In the genomic region with DNA sequence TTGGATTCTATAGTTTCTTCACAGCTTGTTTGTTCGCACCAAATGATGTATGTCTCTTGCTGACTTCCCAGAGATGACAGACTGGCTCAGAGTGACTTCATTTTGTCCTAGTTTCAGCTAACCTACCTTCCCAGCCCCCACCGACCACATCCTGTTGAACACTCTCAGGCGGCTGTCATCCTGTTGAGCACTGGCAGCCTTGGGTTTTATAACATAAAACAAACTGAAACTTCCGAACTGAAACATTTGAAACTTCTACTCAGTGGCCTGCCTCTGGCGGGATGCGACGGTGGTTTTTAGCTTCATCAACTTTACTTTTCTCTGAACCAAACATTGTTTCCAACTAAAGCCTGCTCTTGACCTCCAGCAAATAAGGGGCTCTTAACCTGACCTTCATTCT, we compare ENCODE assay signal across 12 mouse cellular contexts. TPM values are rescaled to one million over a fixed set of nuclear protein-coding genes. Genes with fewer than 3 reads are reported as not detected.
A peak's percentile ranks its signal among the peaks of the same experiment; 100 is the strongest.
DNase-seq lines count a peak whose midpoint lies in the region; ATAC-seq and TF ChIP-seq lines count a peak whose summit lies in the region.
"Had no signal": no experiment of that assay in that cellular context is flagged by ENCODE, and none has a peak within 500 bp of the region (broad histone marks: within the 10 kb centered on the region; RNA-seq: fewer than 3 reads in every experiment).

No protein-coding gene starts in this region.

- H3K27ac ChIP-seq in midbrain, embryonic 16.5 days (ENCODE audit: low read length): no peak overlapping the region
- H3K27ac ChIP-seq: forebrain, embryonic 13.5 days; hindbrain, embryonic 15.5 days; liver, embryonic 14.5 days had no signal

- ATAC-seq in monocyte, adult 5-6 weeks (replicated peaks; ENCODE audit: insufficient number of reproducible peaks, low FRiP score, low TSS enrichment, poor library complexity, severe bottlenecking): peak; percentile 77
- no peak for ATAC-seq in midbrain, embryonic 16.5 days
- ATAC-seq: forebrain, embryonic 13.5 days had no signal

- H3K36me3 ChIP-seq in midbrain, embryonic 16.5 days (ENCODE audit: control insufficient read depth, insufficient read depth, low read length): no peaks in the 10 kb centered on the region
- H3K36me3 ChIP-seq: hindbrain, embryonic 15.5 days had no signal

- no peak overlapping the region for H3K9ac ChIP-seq in midbrain, embryonic 16.5 days (ENCODE audit: low read depth, low read length)
- H3K9ac ChIP-seq: forebrain, embryonic 13.5 days; hindbrain, embryonic 15.5 days; liver, embryonic 14.5 days had no signal

- H3K4me1 ChIP-seq in lung, adult 2 months (ENCODE audit: control insufficient read depth, insufficient read depth, low read length): peaks cover 5% of the 10 kb centered on the region; the same call in 1 of the 2 replicates
- H3K4me1 ChIP-seq in midbrain, embryonic 16.5 days (ENCODE audit: control insufficient read depth, insufficient read depth, low read length): no peaks in the 10 kb centered on the region
- H3K4me1 ChIP-seq: forebrain, embryonic 13.5 days; hindbrain, embryonic 15.5 days had no signal

- TF ChIP-seq POLR2A in lung, adult 2 months (IDR thresholded peaks at IDR 0.05; ENCODE audit: borderline replicate concordance, extremely low read depth, low read depth, low read length): no peak

- no peak for TF ChIP-seq CTCF in lung, adult 2 months (IDR thresholded peaks at IDR 0.05; ENCODE audit: insufficient read depth, low read length)

- H3K4me3 ChIP-seq in lung, adult 2 months (replicated peaks; ENCODE audit: extremely low read depth, low read depth, low read length): no peak overlapping the region
- no peak overlapping the region for H3K4me3 ChIP-seq in midbrain, embryonic 16.5 days (ENCODE audit: low read depth, low read length)
- H3K4me3 ChIP-seq: forebrain, embryonic 13.5 days; hindbrain, embryonic 15.5 days had no signal

- WGBS in lung, adult 2 months: 17% methylated on average over 7 of the region's 7 CpGs
- 78% methylated on average over 7 of the region's 7 CpGs for WGBS in midbrain, embryonic 16.5 days

- DNase-seq in lung, adult 18-20 months: peak; percentile 34 to 51
- DNase-seq in lung, adult 2 months: no peak
- peak; percentile 56 to 68 for DNase-seq in kidney, postnatal 4 days
- no peak for DNase-seq in right cerebral cortex, postnatal 36 days (ENCODE audit: low spot score in 2 of 2)
- no peak for DNase-seq in cerebellum, adult 8-10 months
- DNase-seq in layer of hippocampus, adult 11-12 months (ENCODE audit: low spot score): no peak
- DNase-seq: cerebellum, adult 2 months had no signal

- no peak overlapping the region for H3K4me2 ChIP-seq in midbrain, embryonic 16.5 days (ENCODE audit: low read length)
- H3K4me2 ChIP-seq: forebrain, embryonic 13.5 days; hindbrain, embryonic 15.5 days had no signal

- no peaks in the 10 kb centered on the region for H3K27me3 ChIP-seq in midbrain, embryonic 16.5 days (ENCODE audit: control insufficient read depth, insufficient read depth, low read depth, low read length)
- H3K27me3 ChIP-seq: forebrain, embryonic 13.5 days; hindbrain, embryonic 15.5 days had no signal

- H3K9me3 ChIP-seq in midbrain, embryonic 16.5 days (replicated peaks; ENCODE audit: control insufficient read depth, low read length, poor library complexity, severe bottlenecking): no peaks in the 10 kb centered on the region
- H3K9me3 ChIP-seq: forebrain, embryonic 13.5 days; hindbrain, embryonic 15.5 days had no signal

RNA-seq across cellular contexts. Expression of a gene that starts 14.3 kb away (rescaled TPM):
- 0.55 and 1.6 TPM in 2 replicates for polyA plus RNA-seq in lung, adult 2 months (2012; rRNA removed)
- total RNA-seq in monocyte, adult 5-6 weeks (2017): 2.2 to 16.1 TPM (median 6.4 TPM) in 3 replicates
- polyA plus RNA-seq in midbrain, embryonic 16.5 days (2015; fragmentation: Nextera tagmentation; extraction: Ambion mirVana): 12.1 and 12.2 TPM in 2 replicates

RNA-seq across cellular contexts. Expression of a gene that starts 17.1 kb away (rescaled TPM):
- polyA plus RNA-seq in lung, adult 2 months (2012; rRNA removed): 61.7 and 86.4 TPM in 2 replicates
- total RNA-seq in monocyte, adult 5-6 weeks (2017): 492 to 553 TPM (median 534 TPM) in 3 replicates
- 436 and 460 TPM in 2 replicates for polyA plus RNA-seq in midbrain, embryonic 16.5 days (2015; fragmentation: Nextera tagmentation; extraction: Ambion mirVana)

RNA-seq across cellular contexts. Expression of a gene that starts 24.7 kb away (rescaled TPM):
- polyA plus RNA-seq in lung, adult 2 months (2012; rRNA removed): 3.3 and 3.7 TPM in 2 replicates
- 40.7 to 58.5 TPM (median 42.8 TPM) in 3 replicates for total RNA-seq in monocyte, adult 5-6 weeks (2017)
- 24.6 and 25.4 TPM in 2 replicates for polyA plus RNA-seq in midbrain, embryonic 16.5 days (2015; fragmentation: Nextera tagmentation; extraction: Ambion mirVana)

RNA-seq across cellular contexts. Expression of a gene that starts 53.9 kb away (rescaled TPM):
- polyA plus RNA-seq in lung, adult 2 months (2012; rRNA removed): 1.8 and 2.9 TPM in 2 replicates
- total RNA-seq in monocyte, adult 5-6 weeks (2017): 1.8 to 3.4 TPM (median 2.6 TPM) in 3 replicates
- polyA plus RNA-seq in midbrain, embryonic 16.5 days (2015; fragmentation: Nextera tagmentation; extraction: Ambion mirVana): 1.8 and 2.0 TPM in 2 replicates

Comparison
In these comparisons a context has a peak if more than half of its experiments do, and no peak if none do; other contexts are left out.
1. DNase-seq: peak in lung, adult 18-20 months (2 of 2) and kidney, postnatal 4 days (2 of 2); none in lung, adult 2 months (single experiment), right cerebral cortex, postnatal 36 days (0 of 2), cerebellum, adult 8-10 months (single experiment) and layer of hippocampus, adult 11-12 months (single experiment).